Mouse (Mus musculus) olfactory bulb, adult 2 months (tissue): Measurements from ENCODE around the gene Oas1a.

Source experiments
- CTCF ChIP-seq: fragments of 200-500 bp; IDR thresholded peaks from 2 replicates; pipeline ENCODE4 v1.5.1; 2012; ENCODE audit warnings: low read depth, mild to moderate bottlenecking, low read length, moderate library complexity; ENCODE audit not compliant: insufficient read depth
- POLR2A ChIP-seq: fragments of 200-500 bp; IDR thresholded peaks from 2 replicates; pipeline ENCODE4 v1.6.1; 2012; ENCODE audit warnings: mild to moderate bottlenecking, low read depth, low read length, moderate library complexity; ENCODE audit not compliant: insufficient read depth

GRCm38 (mm10) chr5:120887831-120888230 is 19.5 kb downstream of the Oas1a start:
- TF ChIP-seq CTCF (no peak), POLR2A (no peak)
